Mouse (Mus musculus): ENCODE results near the gene Dixdc1. TPM values are rescaled to one million over a fixed set of nuclear protein-coding genes. Genes with fewer than 3 reads are reported as not detected.

Dixdc1 gene
- total and polyA plus RNA-seq, 3 experiments = 0.07 TPM; not detected in 2

- Histone ChIP-seq H3K9me3 (replicated peaks; ENCODE audit: insufficient read depth, low read length) (no peaks in the 10 kb centered on the region), H3K79me2 (ENCODE audit: control insufficient read depth, insufficient read depth, low read length, poor library complexity) (no peaks in the 10 kb centered on the region), H3K27ac (ENCODE audit: control insufficient read depth, low read depth, low read length) (no peak overlapping the region), H3K36me3 (ENCODE audit: control insufficient read depth in 1 of 2, insufficient read depth in 2 of 2, low read length in 2 of 2) (no peaks in the 10 kb centered on the region), H3K4me1 (ENCODE audit: control insufficient read depth in 1 of 2, insufficient read depth in 2 of 2, low read length in 2 of 2) (no peaks in the 10 kb centered on the region), H3K9ac (ENCODE audit: control insufficient read depth, low read depth, low read length, poor library complexity, severe bottlenecking) (no peak overlapping the region), H3K4me3 (ENCODE audit: control insufficient read depth in 1 of 2, insufficient read depth in 1 of 2, low read depth in 2 of 2, low read length in 2 of 2) (no peak overlapping the region), H3K27me3 (ENCODE audit: control insufficient read depth in 1 of 2, insufficient read depth in 2 of 2, low read length in 2 of 2) (peaks cover 22% of the 10 kb centered on the region in 2 experiments)
- DNase-seq (ENCODE audit: low read depth, low spot score) = peak; percentile 26
- TF ChIP-seq EP300 (IDR thresholded peaks at IDR 0.05; ENCODE audit: low read depth in 1 of 2, low read length in 2 of 2) (no peak), E2F4 (IDR thresholded peaks at IDR 0.05; ENCODE audit: borderline replicate concordance, low read depth, low read length) (no peak), POLR2AphosphoS2 (IDR thresholded peaks at IDR 0.05; ENCODE audit: low read length) (no peak), RAD21 (IDR thresholded peaks at IDR 0.05; ENCODE audit: low read depth, low read length) (no peak), SMC3 (IDR thresholded peaks at IDR 0.05; ENCODE audit: low read depth, low read length) (no peak), ELF1 (IDR thresholded peaks at IDR 0.05; ENCODE audit: low read depth, low read length) (no peak), CTCF (IDR thresholded peaks at IDR 0.05 in 2 of 3, conservative IDR thresholded peaks at IDR 0.05 in 1 of 3; ENCODE audit: control insufficient read depth in 1 of 3, insufficient read depth in 1 of 3, low read depth in 2 of 3, low read length in 3 of 3, poor library complexity in 1 of 3, severe bottlenecking in 1 of 3) (no peak), TBP (IDR thresholded peaks at IDR 0.05; ENCODE audit: low read depth, low read length) (no peak), NRF1 (IDR thresholded peaks at IDR 0.05; ENCODE audit: insufficient read depth, low read depth, low read length, poor library complexity, severe bottlenecking) (peak; percentile 42; the same call in 1 of the 2 replicates)
Measured at GRCm38 (mm10) chr9:50697706-50698041, 41.6 kb downstream of the Dixdc1 start.

- Histone ChIP-seq H3K79me2 (ENCODE audit: control insufficient read depth, insufficient read depth, low read length, poor library complexity) (no peaks in the 10 kb centered on the region), H3K27ac (ENCODE audit: control insufficient read depth, low read depth, low read length) (no peak overlapping the region), H3K4me3 (ENCODE audit: control insufficient read depth in 1 of 2, insufficient read depth in 1 of 2, low read depth in 2 of 2, low read length in 2 of 2) (no peak overlapping the region), H3K9me3 (replicated peaks; ENCODE audit: insufficient read depth, low read length) (no peaks in the 10 kb centered on the region), H3K4me1 (ENCODE audit: control insufficient read depth in 1 of 2, insufficient read depth in 2 of 2, low read length in 2 of 2) (no peaks in the 10 kb centered on the region), H3K9ac (ENCODE audit: control insufficient read depth, low read depth, low read length, poor library complexity, severe bottlenecking) (no peak overlapping the region), H3K36me3 (ENCODE audit: control insufficient read depth in 1 of 2, insufficient read depth in 2 of 2, low read length in 2 of 2) (no peaks in the 10 kb centered on the region), H3K27me3 (ENCODE audit: control insufficient read depth in 1 of 2, insufficient read depth in 2 of 2, low read length in 2 of 2) (peaks cover 23 to 27% of the 10 kb centered on the region in 2 experiments)
- TF ChIP-seq MAX (IDR thresholded peaks at IDR 0.05; ENCODE audit: low read length) (no peak), TAL1 (IDR thresholded peaks at IDR 0.05; ENCODE audit: low read length) (no peak), CHD2 (IDR thresholded peaks at IDR 0.05; ENCODE audit: low read length) (no peak), MXI1 (IDR thresholded peaks at IDR 0.05; ENCODE audit: low read depth, low read length) (no peak), POLR2AphosphoS2 (IDR thresholded peaks at IDR 0.05; ENCODE audit: low read length) (no peak), MAFK (IDR thresholded peaks at IDR 0.05; ENCODE audit: borderline replicate concordance, low read depth, low read length) (no peak), JUND (IDR thresholded peaks at IDR 0.05; ENCODE audit: low read depth, low read length) (no peak), KAT2A (conservative IDR thresholded peaks at IDR 0.05; ENCODE audit: low read depth, low read length) (no peak), SMC3 (IDR thresholded peaks at IDR 0.05; ENCODE audit: low read depth, low read length) (no peak), ZC3H11A (IDR thresholded peaks at IDR 0.05; ENCODE audit: low read depth, low read length) (no peak), E2F4 (IDR thresholded peaks at IDR 0.05; ENCODE audit: borderline replicate concordance, low read depth, low read length) (no peak), SIN3A (IDR thresholded peaks at IDR 0.05; ENCODE audit: low read length) (no peak)
- DNase-seq (ENCODE audit: low read depth, low spot score) = no peak
Measured at GRCm38 (mm10) chr9:50696851-50697705, 42.2 kb downstream of the Dixdc1 start.
